Mouse (Mus musculus) kidney, adult 2 months (tissue): ENCODE results near the gene Chaf1a.

Experiments used
- CTCF ChIP-seq: fragments of 200-500 bp; conservative IDR thresholded peaks from 2 replicates; pipeline ENCODE4 v1.5.1; 2011; ENCODE audit warnings: low read depth, mild to moderate bottlenecking, control low read depth, low read length, moderate library complexity, mixed read lengths; ENCODE audit not compliant: insufficient read depth, insufficient read length
- POLR2A ChIP-seq: fragments of 200-500 bp; IDR thresholded peaks from one replicate; pipeline ENCODE4 v1.6.1; 2011; ENCODE audit warnings: low read depth, low read length, control low read depth

GRCm38 (mm10) chr17:56038583-56039261 is 1.5 kb upstream of the Chaf1a start:
- no peak for TF ChIP-seq CTCF
- TF ChIP-seq POLR2A = no peak
